Mouse (Mus musculus) liver, postnatal 0 days (tissue): ENCODE data around the gene Rbbp6.

Source experiments
- CTCF ChIP-seq: sonication (generic); IDR thresholded peaks from 2 replicates; pipeline ENCODE4 v1.5.1; 2016; ENCODE audit warnings: antibody characterized with exemption, low read depth
- EP300 ChIP-seq: IDR thresholded peaks from 2 replicates; pipeline ENCODE4 v1.6.1; 2016; ENCODE audit warnings: antibody characterized with exemption, low read depth, mild to moderate bottlenecking

DNA sequence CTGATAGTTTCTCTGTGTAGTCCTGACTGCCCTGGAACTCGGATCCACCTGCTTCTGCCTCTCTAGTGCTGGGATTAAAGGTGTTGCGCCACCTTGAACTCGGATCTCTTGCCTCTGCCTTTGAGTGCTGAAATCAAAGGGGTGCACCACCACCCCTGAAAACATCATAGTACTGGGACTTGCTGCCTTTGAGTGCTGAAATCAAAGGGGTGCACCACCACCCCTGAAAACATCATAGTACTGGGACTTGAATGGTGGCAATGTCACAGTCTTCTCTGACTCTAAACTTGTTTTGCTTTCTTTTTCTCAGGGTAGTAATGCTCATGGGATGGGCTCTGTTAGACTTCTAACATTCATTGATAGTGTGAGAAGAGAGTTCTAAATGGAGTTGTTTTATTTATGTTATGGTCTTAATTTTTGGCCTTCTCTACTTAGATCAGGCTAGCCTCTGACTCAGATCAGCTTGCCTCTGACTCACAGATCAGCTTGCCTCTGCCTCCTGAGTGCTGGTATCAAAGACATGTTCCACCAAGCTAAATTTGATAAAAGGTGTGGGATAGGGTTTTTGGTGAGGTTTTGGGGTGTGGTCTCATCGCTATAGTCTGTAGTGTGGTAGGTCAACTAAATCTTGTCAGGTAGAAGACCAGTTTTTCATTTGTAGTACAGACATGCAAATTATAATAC lies 6.7 kb downstream of the Rbbp6 start:
- TF ChIP-seq CTCF (no peak), EP300 (no peak)
